In genomic region chr5:32077139-32077538, GRCm38 (mm10) we compare ENCODE assay signal across 23 mouse cellular contexts. TPM values are rescaled to one million over a fixed set of nuclear protein-coding genes. Genes with fewer than 3 reads are reported as not detected.
DNase-seq lines count a peak whose midpoint lies in the region; ATAC-seq and TF ChIP-seq lines count a peak whose summit lies in the region.
"Had no signal": no experiment of that assay in that cellular context is flagged by ENCODE, and none has a peak within 500 bp of the region (broad histone marks: within the 10 kb centered on the region; RNA-seq: fewer than 3 reads in every experiment).

No protein-coding gene starts in this region.

- H3K4me3 ChIP-seq in gastrocnemius, adult 2 months: no peak overlapping the region
- no peak overlapping the region for H3K4me3 ChIP-seq in embryonic facial prominence, embryonic 10.5 days
- H3K4me3 ChIP-seq: embryonic facial prominence, embryonic 12.5 days; forebrain, embryonic 15.5 days; heart, embryonic 10.5 days; heart, embryonic 15.5 days; hindbrain, embryonic 10.5 days had no signal

- peak; percentile 76 for ATAC-seq in megakaryocyte progenitor cell, adult 5-6 weeks (replicated peaks; ENCODE audit: poor library complexity)
- ATAC-seq in neutrophil, adult 5-6 weeks (ENCODE audit: extremely low read depth, insufficient number of reproducible peaks, low FRiP score, poor library complexity, severe bottlenecking): peak; percentile 93
- no peak for ATAC-seq in inflammation-experienced regulatory T-cells, adult 6 months
- ATAC-seq: forebrain, embryonic 15.5 days; intestine, embryonic 16.5 days had no signal

- peaks cover 11% of the 10 kb centered on the region for H3K4me1 ChIP-seq in embryonic facial prominence, embryonic 10.5 days
- H3K4me1 ChIP-seq: forebrain, embryonic 15.5 days had no signal

- no peaks in the 10 kb centered on the region for H3K36me3 ChIP-seq in embryonic facial prominence, embryonic 10.5 days (replicated peaks)
- H3K36me3 ChIP-seq: embryonic facial prominence, embryonic 12.5 days; forebrain, embryonic 15.5 days; heart, embryonic 10.5 days; heart, embryonic 15.5 days; hindbrain, embryonic 10.5 days had no signal

- intact Hi-C loops in gastrocnemius, adult 2 months (cut with DNase I): no loop called here
- intact Hi-C loops in gastrocnemius, postnatal 14 days (cut with DNase I; ENCODE audit: low total_unique reads): no loop called here

- DNase-seq in gastrocnemius, adult 2 months: peak; percentile 9
- DNase-seq in gastrocnemius, postnatal 14 days: no peak
- peak; percentile 20 for DNase-seq in c-Kit-positive CD71-negative TER-119-negative erythroid progenitor cells, embryonic 14.5 days (ENCODE audit: low read depth)
- DNase-seq in Muller cell, postnatal 12 days (ENCODE audit: inconsistent ontology term): no peak
- no peak for DNase-seq in embryonic facial prominence, embryonic 10.5 days (ENCODE audit: low spot score)
- DNase-seq: adrenal gland, adult 8-10 months; adrenal gland, postnatal 36 days; cerebellum, adult 18-20 months; cerebellum, adult 9-11 months; cerebellum, postnatal 36 days; gastrocnemius, postnatal 25 days; heart, adult 18-20 months; heart, postnatal 14 days had no signal

- no peaks in the 10 kb centered on the region for H3K27me3 ChIP-seq in embryonic facial prominence, embryonic 10.5 days (replicated peaks; ENCODE audit: low read depth, poor library complexity, severe bottlenecking)
- H3K27me3 ChIP-seq: embryonic facial prominence, embryonic 12.5 days; forebrain, embryonic 15.5 days; heart, embryonic 15.5 days had no signal

- 89% methylated on average over 3 of the region's 3 CpGs for WGBS in embryonic facial prominence, embryonic 10.5 days

- H3K27ac ChIP-seq in gastrocnemius, adult 2 months: no peak overlapping the region
- H3K27ac ChIP-seq in embryonic facial prominence, embryonic 10.5 days (replicated peaks): no peak overlapping the region
- H3K27ac ChIP-seq: embryonic facial prominence, embryonic 12.5 days; forebrain, embryonic 15.5 days; heart, embryonic 10.5 days; heart, embryonic 15.5 days; hindbrain, embryonic 10.5 days; hindbrain, embryonic 14.5 days had no signal

- TF ChIP-seq CTCF in gastrocnemius, adult 2 months (IDR thresholded peaks at IDR 0.05): no peak

- no peaks in the 10 kb centered on the region for H3K9me3 ChIP-seq in embryonic facial prominence, embryonic 10.5 days
- H3K9me3 ChIP-seq: embryonic facial prominence, embryonic 12.5 days; forebrain, embryonic 15.5 days; heart, embryonic 10.5 days; heart, embryonic 15.5 days; hindbrain, embryonic 10.5 days had no signal

RNA-seq across cellular contexts. Expression of gene Fosl2, which starts 58.5 kb away (rescaled TPM):
- 10 to 100 TPM; 12.8 to 14.9 TPM for total RNA-seq in gastrocnemius, adult 2 months (2021)
- 10 to 100 TPM; 24.1 to 24.9 TPM for total RNA-seq in gastrocnemius, postnatal 14 days (2021)
- total RNA-seq in megakaryocyte progenitor cell, adult 5-6 weeks (2015): 20.8 and 25.2 TPM in 2 replicates
- total RNA-seq in megakaryocyte progenitor cell, adult 5-6 weeks (2017): 11.7 and 12.1 TPM in 2 replicates
- 133 and 140 TPM in 2 replicates for total RNA-seq in neutrophil, adult 5-6 weeks (2017)
- polyA plus RNA-seq in embryonic facial prominence, embryonic 10.5 days (2016; fragmentation: Nextera tagmentation; extraction: Ambion mirVana): 0.50 and 0.67 TPM in 2 replicates
- polyA plus RNA-seq in inflammation-experienced regulatory T-cells, adult 6 months (2017; shearing (Covaris generic)): 1 to 10 TPM; 1.3 to 2.0 (median 1.7) TPM

Comparison
In these comparisons a context has a peak if more than half of its experiments do, and no peak if none do; other contexts are left out.
1. DNase-seq: peak in gastrocnemius, adult 2 months (single experiment) and c-Kit-positive CD71-negative TER-119-negative erythroid progenitor cells, embryonic 14.5 days (single experiment); none in gastrocnemius, postnatal 14 days (single experiment), Muller cell, postnatal 12 days (single experiment) and embryonic facial prominence, embryonic 10.5 days (single experiment).